Comparison of ENCODE assay signal across 34 mouse cellular contexts in genomic region chr10:127800891-127801290, GRCm38 (mm10). TPM values are rescaled to one million over a fixed set of nuclear protein-coding genes. Genes with fewer than 3 reads are reported as not detected.
DNase-seq lines count a peak whose midpoint lies in the region; ATAC-seq and TF ChIP-seq lines count a peak whose summit lies in the region.
"Had no signal": no experiment of that assay in that cellular context is flagged by ENCODE, and none has a peak within 500 bp of the region (broad histone marks: within the 10 kb centered on the region; RNA-seq: fewer than 3 reads in every experiment).

Gene Rdh16 (plus strand): TSS chr10:127801152.

- no peak for TF ChIP-seq CTCF in small intestine, adult 2 months (IDR thresholded peaks at IDR 0.05; ENCODE audit: extremely low read depth, insufficient read length, insufficient replicate concordance, low read depth, low read length)

- peak; percentile 73 for DNase-seq in kidney, adult 11 months
- DNase-seq in kidney, adult 8-10 months = peak; percentile 75 to 78
- peak; percentile 64 for DNase-seq in kidney, postnatal 14 days
- DNase-seq in hindbrain, embryonic 14.5 days (ENCODE audit: low spot score) = no peak
- DNase-seq: adrenal gland, postnatal 14 days; cerebellum, adult 11-12 months; cerebellum, adult 9-11 months; embryo, embryonic 11 days; gastrocnemius, postnatal 25 days; heart, adult 2 months; retina, postnatal 1 day; right cerebral cortex, postnatal 14 days; thymus, adult 18-20 months; thymus, postnatal 25 days had no signal

- H3K9ac ChIP-seq in kidney, embryonic 16.5 days (replicated peaks; ENCODE audit: low read length) = no peak within 1 kb of the TSS
- H3K9ac ChIP-seq in hindbrain, embryonic 14.5 days = no peak within 1 kb of the TSS
- H3K9ac ChIP-seq: embryonic facial prominence, embryonic 12.5 days; forebrain, embryonic 15.5 days; heart, embryonic 12.5 days; hindbrain, embryonic 15.5 days; liver, embryonic 15.5 days; lung, embryonic 15.5 days; midbrain, embryonic 15.5 days; neural tube, embryonic 15.5 days; stomach, embryonic 15.5 days had no signal

- H3K27ac ChIP-seq in kidney, embryonic 16.5 days (ENCODE audit: low read length) = no peak within 1 kb of the TSS
- H3K27ac ChIP-seq in small intestine, adult 2 months (ENCODE audit: insufficient read depth, low read depth, low read length) = peak within 1 kb of the TSS; percentile 55
- no peak within 1 kb of the TSS for H3K27ac ChIP-seq in hindbrain, embryonic 14.5 days
- H3K27ac ChIP-seq: embryonic facial prominence, embryonic 12.5 days; forebrain, embryonic 15.5 days; heart, adult 2 months; hindbrain, embryonic 15.5 days; left cerebral cortex, adult 2 months; liver, embryonic 15.5 days; lung, embryonic 15.5 days; midbrain, embryonic 10.5 days; midbrain, embryonic 15.5 days; neural tube, embryonic 15.5 days; stomach, embryonic 15.5 days had no signal

- ATAC-seq in kidney, embryonic 16.5 days (ENCODE audit: low FRiP score, low TSS enrichment) = no peak
- no peak for ATAC-seq in hindbrain, embryonic 14.5 days (ENCODE audit: low FRiP score)
- ATAC-seq in granulocyte monocyte progenitor cell, adult 5-6 weeks (replicated peaks; ENCODE audit: poor library complexity, severe bottlenecking) = no peak
- ATAC-seq: forebrain, embryonic 15.5 days; inflammation-experienced regulatory T-cells, adult 6 months; midbrain, embryonic 15.5 days; Patski had no signal

- TF ChIP-seq POLR2A in small intestine, adult 2 months (IDR thresholded peaks at IDR 0.05; ENCODE audit: low read depth, low read length) = no peak

- H3K4me1 ChIP-seq in kidney, embryonic 16.5 days (ENCODE audit: insufficient read depth, low read length) = no peaks in the 10 kb centered on the region
- peaks cover 19% of the 10 kb centered on the region; the same call in 1 of the 2 replicates for H3K4me1 ChIP-seq in small intestine, adult 2 months (ENCODE audit: control insufficient read depth, insufficient read depth, insufficient read length, low read length)
- no peaks in the 10 kb centered on the region for H3K4me1 ChIP-seq in hindbrain, embryonic 14.5 days (replicated peaks; ENCODE audit: control insufficient read depth, insufficient read depth, low read length)
- H3K4me1 ChIP-seq: embryonic facial prominence, embryonic 12.5 days; forebrain, embryonic 15.5 days; heart, embryonic 12.5 days; hindbrain, embryonic 15.5 days; liver, embryonic 15.5 days; lung, embryonic 15.5 days; midbrain, embryonic 15.5 days; neural tube, embryonic 15.5 days; stomach, embryonic 15.5 days had no signal

- H3K4me2 ChIP-seq in kidney, embryonic 16.5 days (replicated peaks; ENCODE audit: low read depth, low read length) = no peak within 1 kb of the TSS
- H3K4me2 ChIP-seq in hindbrain, embryonic 14.5 days (replicated peaks) = no peak within 1 kb of the TSS
- H3K4me2 ChIP-seq: embryonic facial prominence, embryonic 12.5 days; forebrain, embryonic 15.5 days; heart, embryonic 12.5 days; hindbrain, embryonic 15.5 days; liver, embryonic 15.5 days; lung, embryonic 15.5 days; midbrain, embryonic 15.5 days; neural tube, embryonic 15.5 days; stomach, embryonic 15.5 days had no signal

- no peaks in the 10 kb centered on the region for H3K36me3 ChIP-seq in kidney, embryonic 16.5 days (ENCODE audit: insufficient read depth, low read length)
- H3K36me3 ChIP-seq in small intestine, adult 2 months (ENCODE audit: control insufficient read depth, insufficient read depth, low read length) = no peaks in the 10 kb centered on the region
- H3K36me3 ChIP-seq in hindbrain, embryonic 14.5 days (replicated peaks; ENCODE audit: control insufficient read depth, insufficient read depth) = no peaks in the 10 kb centered on the region
- H3K36me3 ChIP-seq: embryonic facial prominence, embryonic 12.5 days; forebrain, embryonic 15.5 days; heart, embryonic 12.5 days; hindbrain, embryonic 15.5 days; liver, embryonic 15.5 days; lung, embryonic 15.5 days; midbrain, embryonic 10.5 days; midbrain, embryonic 15.5 days; neural tube, embryonic 15.5 days; stomach, embryonic 15.5 days had no signal

- H3K9me3 ChIP-seq in kidney, embryonic 16.5 days (ENCODE audit: low read length) = peaks cover 4% of the 10 kb centered on the region
- H3K9me3 ChIP-seq in hindbrain, embryonic 14.5 days (ENCODE audit: control insufficient read depth, low read length) = no peaks in the 10 kb centered on the region
- H3K9me3 ChIP-seq: embryonic facial prominence, embryonic 12.5 days; forebrain, embryonic 15.5 days; hindbrain, embryonic 15.5 days; liver, embryonic 15.5 days; lung, embryonic 15.5 days; midbrain, embryonic 10.5 days; midbrain, embryonic 15.5 days; neural tube, embryonic 15.5 days; stomach, embryonic 15.5 days had no signal

- no peaks in the 10 kb centered on the region for H3K27me3 ChIP-seq in kidney, embryonic 16.5 days (ENCODE audit: insufficient read depth, low read length)
- no peaks in the 10 kb centered on the region for H3K27me3 ChIP-seq in small intestine, adult 2 months (ENCODE audit: control insufficient read depth, insufficient read depth, low read length)
- no peaks in the 10 kb centered on the region for H3K27me3 ChIP-seq in hindbrain, embryonic 14.5 days (ENCODE audit: control insufficient read depth, insufficient read depth, low read length)
- H3K27me3 ChIP-seq: embryonic facial prominence, embryonic 12.5 days; forebrain, embryonic 15.5 days; heart, embryonic 12.5 days; hindbrain, embryonic 15.5 days; liver, embryonic 15.5 days; lung, embryonic 15.5 days; midbrain, embryonic 15.5 days; neural tube, embryonic 15.5 days; stomach, embryonic 15.5 days had no signal

- WGBS in kidney, embryonic 16.5 days = 78% methylated on average over 6 of the region's 6 CpGs
- WGBS in small intestine, adult 2 months = 49% methylated on average over 6 of the region's 6 CpGs
- WGBS in hindbrain, embryonic 14.5 days = 91% methylated on average over 6 of the region's 6 CpGs

- H3K4me3 ChIP-seq in kidney, embryonic 16.5 days (ENCODE audit: low read length) = no peak within 1 kb of the TSS
- H3K4me3 ChIP-seq in small intestine, adult 2 months (ENCODE audit: low read depth, low read length) = peak within 1 kb of the TSS; percentile 20
- no peak within 1 kb of the TSS for H3K4me3 ChIP-seq in hindbrain, embryonic 14.5 days (replicated peaks; ENCODE audit: low read length)
- H3K4me3 ChIP-seq: embryonic facial prominence, embryonic 12.5 days; forebrain, embryonic 15.5 days; heart, adult 2 months; heart, embryonic 12.5 days; hindbrain, embryonic 15.5 days; left cerebral cortex, adult 2 months; liver, embryonic 15.5 days; lung, embryonic 15.5 days; midbrain, embryonic 10.5 days; midbrain, embryonic 15.5 days; neural tube, embryonic 15.5 days; stomach, embryonic 15.5 days had no signal

RNA-seq across cellular contexts. Expression of gene Rdh16, which starts in this region (rescaled TPM):
- polyA plus RNA-seq in kidney, embryonic 16.5 days (2015; fragmentation: Nextera tagmentation; extraction: Ambion mirVana) = 1.1 and 1.6 TPM in 2 replicates
- polyA plus RNA-seq in small intestine, adult 2 months (2012; rRNA removed) = 1.7 and 4.4 TPM in 2 replicates
- 0.10 TPM in 1 of 2 replicates, not detected in the other for polyA plus RNA-seq in hindbrain, embryonic 14.5 days (2014; fragmentation: Nextera tagmentation; extraction: Ambion mirVana)
- total RNA-seq in granulocyte monocyte progenitor cell, adult 5-6 weeks (2014; fragmentation: Nextera tagmentation) = not detected in 2 replicates
- not detected in 2 replicates for total RNA-seq in granulocyte monocyte progenitor cell, adult 5-6 weeks (2017)
- total RNA-seq: gastrocnemius, postnatal 25 days; heart, adult 2 months; hematopoietic stem cell, adult 5-6 weeks; megakaryocyte progenitor cell, adult 5-6 weeks; MEL had no signal
- polyA plus RNA-seq: embryonic facial prominence, embryonic 12.5 days; forebrain, embryonic 15.5 days; heart, adult 2 months; heart, embryonic 12.5 days; heart, postnatal 0 days; hindbrain, embryonic 15.5 days; inflammation-experienced regulatory T-cells, adult 6 months; lung, embryonic 15.5 days; midbrain, embryonic 10.5 days; midbrain, embryonic 15.5 days; stomach, embryonic 15.5 days had no signal
